Mouse (Mus musculus): ENCODE results near the gene C1qtnf1. TPM values are rescaled to one million over a fixed set of nuclear protein-coding genes. Genes with fewer than 3 reads are reported as not detected.

C1qtnf1 gene
- polyA plus RNA-seq, 1 experiment, result 9.8 TPM

DNA sequence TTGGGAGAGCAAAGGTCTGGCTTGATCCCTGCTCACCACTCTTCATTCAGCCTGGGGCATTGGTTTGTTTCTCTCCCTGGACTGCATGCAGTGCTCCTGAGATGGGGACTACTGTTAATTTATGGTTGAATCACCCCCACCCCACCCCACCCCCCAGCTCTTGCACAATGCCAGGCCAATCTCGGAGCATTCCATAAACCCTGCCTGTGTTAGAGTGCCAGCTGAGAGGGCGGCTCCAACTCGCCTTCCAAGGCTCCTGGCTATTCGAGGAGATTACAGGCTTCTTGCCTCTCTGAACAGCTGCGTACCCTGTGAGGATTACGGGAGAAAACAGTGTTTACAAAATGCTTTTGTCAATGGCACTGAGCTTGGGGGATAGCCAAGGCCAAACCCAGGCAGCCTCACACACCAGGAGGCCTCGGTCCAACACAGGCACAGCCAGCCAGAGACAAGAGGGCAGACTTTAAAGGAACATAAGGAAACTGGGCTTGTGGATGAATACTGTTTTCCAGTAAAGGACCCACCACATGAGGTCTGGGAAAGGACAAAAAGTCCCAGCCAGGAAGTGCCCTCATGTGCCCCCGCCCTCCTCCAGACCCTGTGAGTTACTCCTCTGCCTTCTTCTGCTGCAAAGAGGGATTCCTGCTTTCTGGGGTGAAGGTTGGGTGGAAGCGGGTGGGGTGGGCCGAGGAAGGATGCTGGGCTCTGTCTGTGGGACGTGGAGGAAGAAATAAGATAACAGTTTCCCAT, 10.8 kb downstream of the C1qtnf1 start:
- Histone ChIP-seq H3K79me2 (ENCODE audit: control insufficient read depth, insufficient read depth) (no peaks in the 10 kb centered on the region), H3K27me3 (ENCODE audit: control insufficient read depth, insufficient read depth, insufficient read length) (no peaks in the 10 kb centered on the region), H3K36me3 (ENCODE audit: control insufficient read depth, insufficient read depth) (no peaks in the 10 kb centered on the region), H3K4me3 (no peak overlapping the region), H3ac (ENCODE audit: control insufficient read depth, insufficient read length) (no peak overlapping the region), H3K4me2 (ENCODE audit: low read depth) (peak overlapping the region; percentile 70)
- TF ChIP-seq MYOG (IDR thresholded peaks at IDR 0.05; ENCODE audit: control insufficient read depth in 1 of 3, insufficient read depth in 1 of 3, insufficient read length in 2 of 3, low read depth in 2 of 3) (peak; percentile 42 to 87 (median 84)), POLR2AphosphoS2 (IDR thresholded peaks at IDR 0.05; ENCODE audit: insufficient read length, low read depth) (no peak), MYOD1 (IDR thresholded peaks at IDR 0.05; ENCODE audit: control insufficient read depth in 1 of 3, insufficient read length in 2 of 3, low read depth in 2 of 3) (peak; percentile 78 to 86 (median 81)), TCF12 (IDR thresholded peaks at IDR 0.05; ENCODE audit: insufficient read depth, poor library complexity, severe bottlenecking) (peak; percentile 75), CEBPB (IDR thresholded peaks at IDR 0.05; ENCODE audit: insufficient read depth, poor library complexity, severe bottlenecking) (peak; percentile 95), USF1 (IDR thresholded peaks at IDR 0.05; ENCODE audit: low read depth) (no peak)

DNA sequence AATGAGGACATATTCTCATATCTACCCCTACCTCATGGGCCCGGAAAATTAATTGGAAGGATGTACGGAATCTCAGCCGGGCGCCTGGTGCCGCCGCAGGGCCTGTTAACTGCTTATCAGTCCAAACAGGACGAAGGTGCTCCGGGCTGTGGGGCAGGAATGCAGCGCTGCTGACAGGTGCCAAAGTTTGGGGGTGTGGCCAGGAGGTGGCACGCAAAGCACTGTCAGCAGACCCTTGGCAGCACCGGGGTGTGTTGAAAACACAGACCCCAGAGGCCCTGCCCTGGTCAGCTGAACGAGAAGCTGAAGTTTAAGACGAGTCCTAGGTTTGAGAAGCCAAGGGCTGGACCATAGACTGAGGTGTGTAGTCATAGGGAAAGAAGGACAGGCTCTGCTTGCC, 14.7 kb downstream of the C1qtnf1 start:
- Histone ChIP-seq H3K4me2 (ENCODE audit: low read depth) (no peak overlapping the region), H3K79me2 (ENCODE audit: control insufficient read depth, insufficient read depth) (no peaks in the 10 kb centered on the region), H3K36me3 (ENCODE audit: control insufficient read depth, insufficient read depth) (no peaks in the 10 kb centered on the region), H3ac (ENCODE audit: control insufficient read depth, insufficient read length) (no peak overlapping the region), H3K4me3 (no peak overlapping the region), H3K27me3 (ENCODE audit: control insufficient read depth, insufficient read depth, insufficient read length) (peaks cover under 1% of the 10 kb centered on the region)
- no peak for TF ChIP-seq USF1 (IDR thresholded peaks at IDR 0.05; ENCODE audit: low read depth)
- no peak for TF ChIP-seq POLR2AphosphoS2 (IDR thresholded peaks at IDR 0.05; ENCODE audit: insufficient read length, low read depth)
- no peak for TF ChIP-seq SRF (IDR thresholded peaks at IDR 0.05; ENCODE audit: control insufficient read depth, insufficient read length, low read depth)
- no peak for TF ChIP-seq CEBPB (IDR thresholded peaks at IDR 0.05; ENCODE audit: insufficient read depth, poor library complexity, severe bottlenecking)
- TF ChIP-seq POLR2A (IDR thresholded peaks at IDR 0.05; ENCODE audit: insufficient read length, low read depth), result no peak
- TF ChIP-seq E2F4 (IDR thresholded peaks at IDR 0.05; ENCODE audit: insufficient read depth), result no peak
- TF ChIP-seq TCF12 (IDR thresholded peaks at IDR 0.05; ENCODE audit: insufficient read depth, poor library complexity, severe bottlenecking), result no peak
- no peak for TF ChIP-seq MYOD1 (IDR thresholded peaks at IDR 0.05; ENCODE audit: control insufficient read depth in 1 of 3, insufficient read length in 2 of 3, low read depth in 2 of 3)
- no peak for TF ChIP-seq TCF3 (IDR thresholded peaks at IDR 0.05; ENCODE audit: insufficient read length, low read depth)
- TF ChIP-seq MYOG (IDR thresholded peaks at IDR 0.05; ENCODE audit: control insufficient read depth in 1 of 3, insufficient read depth in 1 of 3, insufficient read length in 2 of 3, low read depth in 2 of 3), result no peak
- TF ChIP-seq MAX (IDR thresholded peaks at IDR 0.05; ENCODE audit: low read depth), result no peak
- TF ChIP-seq REST (IDR thresholded peaks at IDR 0.05; ENCODE audit: insufficient read depth, insufficient read length), result no peak

DNA sequence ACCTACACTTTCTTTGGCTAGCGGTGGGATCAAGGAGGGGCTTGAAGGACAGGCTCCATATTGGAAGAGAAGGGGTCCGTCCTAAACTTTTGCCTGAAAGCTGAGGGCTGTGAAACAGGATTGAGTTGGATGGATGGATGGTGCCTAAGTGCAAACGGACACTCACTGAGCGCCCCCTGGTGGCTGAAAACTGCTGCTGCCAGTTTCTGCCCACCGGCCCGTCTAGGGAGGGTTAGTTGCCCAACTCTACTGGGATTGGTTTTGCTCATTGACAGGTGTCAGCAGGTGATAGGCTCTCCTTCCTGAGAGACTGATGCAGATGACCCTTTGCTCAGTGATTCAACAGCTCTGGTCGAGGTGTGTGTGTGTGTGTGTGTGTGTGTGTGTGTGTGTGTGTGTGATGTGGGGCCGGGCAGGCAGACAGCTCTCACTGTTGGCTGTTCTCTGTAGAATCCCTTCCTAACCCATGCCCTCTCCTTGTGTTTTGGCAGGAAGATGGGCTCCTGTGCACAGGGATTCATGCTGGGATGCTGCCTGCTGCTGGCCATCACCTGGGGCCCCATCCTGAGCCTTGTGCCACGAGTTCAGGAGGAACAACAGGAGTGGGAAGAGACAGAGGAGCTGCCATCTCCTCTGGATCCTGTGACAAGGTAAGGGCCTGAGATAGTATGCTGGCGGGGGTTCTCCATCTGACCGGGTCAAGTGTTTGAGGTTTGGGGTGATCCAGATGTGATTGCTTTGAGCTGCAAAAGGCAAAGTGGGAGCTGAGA, 15.4 kb downstream of the C1qtnf1 start:
- H3K36me3 ChIP-seq (ENCODE audit: control insufficient read depth, insufficient read depth), result no peaks in the 10 kb centered on the region
- peaks cover 7% of the 10 kb centered on the region for H3K27me3 ChIP-seq (ENCODE audit: control insufficient read depth, insufficient read depth, insufficient read length)
- no peaks in the 10 kb centered on the region for H3K79me2 ChIP-seq (ENCODE audit: control insufficient read depth, insufficient read depth)
- no peak overlapping the region for H3K4me2 ChIP-seq (ENCODE audit: low read depth)
- H3ac ChIP-seq (ENCODE audit: control insufficient read depth, insufficient read length), result no peak overlapping the region
- no peak overlapping the region for H3K4me3 ChIP-seq
- TF ChIP-seq E2F4 (IDR thresholded peaks at IDR 0.05; ENCODE audit: insufficient read depth) (no peak), TCF12 (IDR thresholded peaks at IDR 0.05; ENCODE audit: insufficient read depth, poor library complexity, severe bottlenecking) (no peak), MYOG (IDR thresholded peaks at IDR 0.05; ENCODE audit: control insufficient read depth in 1 of 3, insufficient read depth in 1 of 3, insufficient read length in 2 of 3, low read depth in 2 of 3) (no peak), MYOD1 (IDR thresholded peaks at IDR 0.05; ENCODE audit: control insufficient read depth in 1 of 3, insufficient read length in 2 of 3, low read depth in 2 of 3) (no peak), MAX (IDR thresholded peaks at IDR 0.05; ENCODE audit: low read depth) (no peak), POLR2A (IDR thresholded peaks at IDR 0.05; ENCODE audit: insufficient read length, low read depth) (no peak), CEBPB (IDR thresholded peaks at IDR 0.05; ENCODE audit: insufficient read depth, poor library complexity, severe bottlenecking) (no peak), POLR2AphosphoS2 (IDR thresholded peaks at IDR 0.05; ENCODE audit: insufficient read length, low read depth) (no peak), USF1 (IDR thresholded peaks at IDR 0.05; ENCODE audit: low read depth) (no peak), TCF3 (IDR thresholded peaks at IDR 0.05; ENCODE audit: insufficient read length, low read depth) (no peak), SRF (IDR thresholded peaks at IDR 0.05; ENCODE audit: control insufficient read depth, insufficient read length, low read depth) (no peak), REST (IDR thresholded peaks at IDR 0.05; ENCODE audit: insufficient read depth, insufficient read length) (no peak)

DNA sequence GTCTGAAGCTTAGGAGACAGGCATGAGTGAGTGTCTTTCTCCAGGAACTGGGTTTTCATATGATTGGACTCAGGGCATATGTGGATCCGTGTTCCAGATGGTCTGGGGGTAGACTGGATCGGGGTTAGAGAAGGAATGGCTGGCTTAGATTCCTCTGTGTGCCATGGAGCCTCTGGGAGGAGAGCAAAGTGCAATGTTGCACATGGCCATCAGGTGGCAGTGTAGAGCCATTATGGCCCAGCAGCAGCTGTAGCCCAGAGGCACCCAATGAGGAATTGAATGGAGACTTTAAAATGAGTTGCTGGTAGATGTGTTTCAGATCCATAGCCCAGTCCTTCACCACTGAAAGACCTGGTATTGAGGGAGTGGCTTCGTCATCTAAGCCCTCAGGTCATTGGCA, 17.8 kb downstream of the C1qtnf1 start:
- H3K79me2 ChIP-seq (ENCODE audit: control insufficient read depth, insufficient read depth), result no peaks in the 10 kb centered on the region

More for the DNA sequence above, 17.8 kb downstream of the C1qtnf1 start:
- no peak overlapping the region for H3ac ChIP-seq (ENCODE audit: control insufficient read depth, insufficient read length)
- H3K4me2 ChIP-seq (ENCODE audit: low read depth), result no peak overlapping the region
- no peaks in the 10 kb centered on the region for H3K36me3 ChIP-seq (ENCODE audit: control insufficient read depth, insufficient read depth)
- peaks cover 24% of the 10 kb centered on the region for H3K27me3 ChIP-seq (ENCODE audit: control insufficient read depth, insufficient read depth, insufficient read length)
- TF ChIP-seq MYOD1 (IDR thresholded peaks at IDR 0.05; ENCODE audit: control insufficient read depth in 1 of 3, insufficient read length in 2 of 3, low read depth in 2 of 3) (peak in 2 of 3 experiments; percentile 22 to 43), MYOG (IDR thresholded peaks at IDR 0.05; ENCODE audit: control insufficient read depth in 1 of 3, insufficient read depth in 1 of 3, insufficient read length in 2 of 3, low read depth in 2 of 3) (peak in 1 of 3 experiments; percentile 6), POLR2A (IDR thresholded peaks at IDR 0.05; ENCODE audit: insufficient read length, low read depth) (no peak)
- no peak overlapping the region for H3K4me3 ChIP-seq

Data from myocyte (in vitro differentiated cells).